Mouse (Mus musculus) c-Kit-negative CD71-positive TER-119-positive erythroid progenitor cells, embryonic 14.5 days (primary cell): ENCODE measurements around the gene Phf21a.

Source experiments
- DNase-seq: peaks from one replicate; pipeline ENCODE4 v3.0.0-alpha.2; 2013; ENCODE audit warnings: low read depth, low spot score

The Phf21a gene

DNA sequence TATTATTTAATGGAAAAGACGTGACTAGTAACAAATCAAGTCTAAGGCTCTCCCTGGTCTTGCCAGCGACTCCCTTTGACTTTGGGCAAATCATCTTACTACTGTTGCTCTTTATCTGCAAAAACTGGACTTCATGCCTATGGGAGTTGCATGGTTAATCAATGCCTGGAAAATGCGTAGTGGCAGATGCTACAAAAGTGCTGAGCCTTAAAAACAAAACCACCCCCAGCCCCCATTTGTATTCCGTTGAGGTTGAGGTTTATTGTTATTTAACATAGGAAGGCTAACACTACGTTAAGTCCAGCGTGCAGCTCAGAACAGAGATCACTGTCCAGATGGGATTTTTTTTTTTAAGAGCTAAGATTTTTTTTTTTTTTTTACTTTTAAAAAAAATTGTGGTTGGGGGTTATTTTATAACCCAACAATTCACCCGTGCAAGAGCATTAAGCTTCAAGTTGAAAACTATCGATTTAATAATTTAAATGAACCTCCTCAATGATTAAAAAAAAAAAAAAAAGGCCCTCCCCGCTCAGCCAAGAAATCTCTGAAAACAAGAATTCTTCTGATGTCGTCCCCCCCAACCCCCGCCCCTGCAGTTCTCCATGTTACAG, 89.3 kb downstream of the Phf21a start:
- DNase-seq = no peak

GRCm38 (mm10) chr2:92182981-92183501, 90.1 kb downstream of the Phf21a start:
- peak; percentile 40 for DNase-seq

GRCm38 (mm10) chr2:92183613-92184076, 90.7 kb downstream of the Phf21a start:
- peak; percentile 51 for DNase-seq

- DNase-seq = no peak
Observed at GRCm38 (mm10) chr2:92184077-92184921, 91.4 kb downstream of the Phf21a start.

DNA sequence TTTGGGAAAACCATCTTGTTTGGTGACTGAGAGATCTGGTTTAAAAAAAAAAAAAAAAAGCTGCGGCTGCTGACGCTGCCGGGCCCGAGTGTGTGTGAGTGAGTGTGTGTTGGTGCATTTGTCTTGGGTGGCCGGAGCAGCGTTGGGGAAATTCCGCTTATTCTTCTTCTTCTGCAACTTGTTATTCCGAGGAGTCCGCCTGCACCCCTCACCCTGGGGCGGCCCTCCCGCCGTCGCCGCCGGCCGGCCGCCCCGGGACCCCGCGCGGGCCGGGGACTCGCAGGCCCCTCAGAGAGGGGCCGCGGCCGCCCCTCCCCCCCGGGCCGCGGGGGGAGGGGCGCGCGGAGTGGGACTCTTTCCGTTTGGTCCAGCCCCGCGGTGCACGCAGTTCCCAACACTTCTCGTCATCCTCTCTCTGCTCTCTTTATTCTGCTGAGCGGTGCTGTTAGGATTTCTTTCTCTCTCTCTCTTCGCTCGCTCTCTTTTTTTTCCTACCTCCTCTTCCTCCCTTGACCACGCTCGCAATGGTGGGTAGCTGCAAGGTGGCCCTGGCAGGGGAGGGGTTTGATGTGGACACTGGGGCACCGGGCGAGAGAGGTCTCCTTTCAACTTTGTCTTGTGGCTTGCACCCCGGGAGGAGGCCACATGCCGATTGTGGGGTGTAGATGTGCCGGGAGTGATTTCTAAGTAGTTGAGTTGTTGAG, 92.3 kb downstream of the Phf21a start:
- DNase-seq = no peak

GRCm38 (mm10) chr2:92185766-92186450, 93.0 kb downstream of the Phf21a start:
- no peak for DNase-seq

GRCm38 (mm10) chr2:92187061-92187460, 94.1 kb downstream of the Phf21a start:
- DNase-seq = no peak

DNA sequence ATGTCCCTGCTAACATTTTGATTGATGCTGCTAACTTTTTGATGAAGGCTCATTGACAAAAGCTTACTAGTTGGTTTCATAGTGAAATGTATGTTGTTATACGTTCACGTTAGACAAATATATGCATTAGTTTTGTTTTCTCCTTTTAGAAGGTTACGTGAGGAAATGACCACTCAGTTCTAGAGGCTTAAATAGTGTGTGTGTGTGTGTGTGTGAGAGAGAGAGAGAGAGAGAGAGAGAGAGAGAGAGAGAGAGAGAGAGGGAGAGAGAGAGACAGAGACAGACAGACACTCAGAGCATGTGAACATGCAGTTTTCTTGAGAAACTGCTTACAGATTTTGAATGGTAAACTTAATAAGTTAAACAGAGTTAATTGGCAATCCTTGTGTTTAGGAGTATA, 95.8 kb downstream of the Phf21a start:
- no peak for DNase-seq

DNA sequence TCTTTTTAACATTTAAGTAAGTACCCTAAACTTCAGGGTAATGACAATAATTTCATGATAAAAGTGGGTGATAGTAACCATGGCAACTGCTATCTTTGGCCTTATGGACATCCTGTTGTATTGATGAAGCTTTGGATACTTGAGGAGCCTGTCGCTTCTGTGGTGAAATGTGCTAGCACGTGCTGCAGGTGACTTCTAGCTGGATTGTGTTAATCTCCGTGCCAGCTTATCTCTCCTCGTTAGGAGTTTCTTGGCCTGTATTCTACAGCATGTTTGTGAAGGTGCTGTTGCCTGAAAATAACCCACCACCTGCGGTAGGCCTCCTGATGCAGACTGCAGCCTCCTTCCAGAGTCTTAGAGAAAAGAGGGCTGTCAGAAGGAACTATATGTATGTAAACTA, 98.0 kb downstream of the Phf21a start:
- no peak for DNase-seq

GRCm38 (mm10) chr2:92191826-92192581, 99.1 kb downstream of the Phf21a start:
- DNase-seq = peak; percentile 33

DNA sequence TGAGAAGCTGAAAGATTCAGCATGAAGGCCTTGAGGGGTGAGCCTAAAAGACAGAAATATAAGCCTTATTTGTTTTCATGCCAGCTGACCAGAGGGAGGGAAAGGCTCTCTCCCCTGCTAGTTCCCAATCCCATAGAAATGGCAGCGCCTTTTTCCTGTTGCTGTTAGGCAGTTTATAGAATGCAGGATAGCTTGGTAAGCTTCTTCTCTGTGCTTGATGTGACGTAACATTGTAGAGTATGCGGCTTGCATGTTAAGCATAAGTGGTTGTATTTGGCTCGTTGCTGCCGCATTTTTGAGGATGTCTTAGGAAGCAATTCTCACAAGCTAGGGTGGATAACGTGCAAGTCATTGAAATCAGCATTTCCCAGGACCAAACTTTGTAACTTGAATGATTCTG, 105.2 kb downstream of the Phf21a start:
- DNase-seq = no peak

DNA sequence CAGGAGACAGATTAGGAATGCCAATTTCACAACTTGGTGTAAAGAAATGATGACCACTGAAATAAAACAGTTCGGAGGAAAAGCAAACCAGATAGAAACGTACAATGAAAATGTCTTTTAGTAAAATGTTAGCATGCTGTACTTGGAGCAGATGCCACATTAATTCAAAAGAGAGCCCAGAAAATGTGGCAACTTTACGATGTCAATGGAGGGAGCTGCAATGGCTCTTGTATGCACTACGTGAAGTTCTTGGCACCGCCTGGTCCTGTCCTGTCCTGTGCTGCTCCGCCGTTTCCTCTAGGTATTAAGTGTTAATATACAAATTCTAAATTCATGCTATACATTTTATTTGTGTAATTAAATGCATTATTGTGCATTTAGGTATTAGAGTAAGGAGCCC, 105.8 kb downstream of the Phf21a start:
- no peak for DNase-seq

- no peak for DNase-seq
Observed at GRCm38 (mm10) chr2:92199562-92200286, 106.8 kb downstream of the Phf21a start.

DNA sequence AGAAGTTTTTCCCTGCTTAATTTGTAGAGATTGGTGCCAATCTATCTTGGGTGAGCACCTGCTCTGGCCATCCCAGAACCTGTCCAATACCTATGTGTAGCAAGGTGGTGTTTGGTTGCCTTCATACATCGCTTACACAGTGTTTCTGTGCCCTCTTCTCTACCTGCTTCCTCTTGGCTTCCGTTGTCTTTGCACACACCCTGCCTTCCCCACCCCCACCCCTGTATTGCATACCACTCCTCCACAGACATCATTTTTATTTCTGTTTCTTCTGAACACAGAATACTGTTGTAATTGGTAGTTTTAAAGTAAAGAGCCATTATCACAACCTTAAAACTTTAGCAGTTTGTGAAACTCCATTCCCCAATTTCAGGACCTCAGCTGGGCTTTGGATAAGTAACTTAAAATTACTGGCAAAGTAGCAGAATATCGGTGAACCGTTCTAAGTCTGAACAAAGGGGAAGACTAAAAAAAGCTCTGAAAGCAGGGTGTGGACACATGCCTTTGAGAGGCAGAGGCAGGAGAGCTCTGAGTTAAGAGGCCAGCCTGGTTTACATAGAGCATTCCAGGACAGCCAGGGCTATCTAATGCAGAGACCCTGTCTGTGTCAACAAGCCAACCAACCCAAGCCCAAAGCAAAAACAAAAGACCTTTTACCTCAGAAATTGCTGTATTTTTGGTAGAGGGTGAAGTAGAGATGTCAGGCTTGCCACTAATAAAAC, 109.6 kb downstream of the Phf21a start:
- DNase-seq = no peak

GRCm38 (mm10) chr2:92205010-92205639, 112.2 kb downstream of the Phf21a start:
- no peak for DNase-seq

- no peak for DNase-seq
Observed at GRCm38 (mm10) chr2:92210409-92210808, 117.5 kb downstream of the Phf21a start.

- no peak for DNase-seq
Observed at GRCm38 (mm10) chr2:92221431-92221830, 128.5 kb downstream of the Phf21a start.

DNA sequence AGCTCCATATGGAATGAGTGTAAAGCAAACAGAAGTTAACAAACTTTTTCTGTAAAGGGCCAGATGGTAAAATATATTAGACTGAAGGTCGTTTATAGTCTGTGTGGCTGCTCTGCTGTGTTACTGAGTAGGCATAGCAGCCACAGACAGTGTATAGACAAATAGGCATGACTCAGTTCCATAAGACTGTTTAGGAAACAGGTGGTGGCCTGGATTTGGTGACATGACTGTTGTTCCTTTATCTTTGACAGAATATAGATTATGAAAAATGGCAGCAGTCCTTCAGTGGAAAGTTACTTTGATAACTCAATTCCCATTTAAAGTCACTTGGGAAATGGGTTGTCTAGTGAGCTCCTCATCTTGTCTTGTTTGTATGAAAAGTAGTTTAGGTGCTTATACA, 132.7 kb downstream of the Phf21a start:
- DNase-seq = no peak

GRCm38 (mm10) chr2:92229973-92230372, 137.1 kb downstream of the Phf21a start:
- DNase-seq = no peak
